Mouse (Mus musculus) hindbrain, embryonic 10.5 days (tissue): ENCODE results near the gene Olfr1512. TPM values are rescaled to one million over a fixed set of nuclear protein-coding genes. Genes with fewer than 3 reads are reported as not detected.
"Not testable (repeated sequence)": the region's sequence is repeated elsewhere in the genome, so short reads cannot be mapped to it uniquely, and the experiment has no call there.

Source experiments
- DNase-seq: peaks from one replicate; pipeline ENCODE4 v3.0.0-alpha.2; 2017; ENCODE audit warnings: low spot score
- H3K27ac ChIP-seq: fragments of 300-500 bp; sonication (generic); 2 replicates; pipeline ENCODE4 v1.5.1; 2016; ENCODE audit warnings: mild to moderate bottlenecking, moderate library complexity
- H3K27me3 ChIP-seq: fragments of 300-500 bp; sonication (generic); 2 replicates; pipeline ENCODE4 v1.6.1; 2016; ENCODE audit warnings: mild to moderate bottlenecking; ENCODE audit not compliant: poor library complexity, insufficient read depth, severe bottlenecking
- H3K36me3 ChIP-seq: fragments of 300-500 bp; sonication (generic); 2 replicates; pipeline ENCODE4 v1.6.1; 2016; ENCODE audit warnings: mild to moderate bottlenecking, moderate library complexity
- H3K4me1 ChIP-seq: fragments of 300-500 bp; sonication (generic); replicated peaks from 2 replicates; pipeline ENCODE4 v1.6.1; 2016; ENCODE audit warnings: mild to moderate bottlenecking
- H3K4me3 ChIP-seq: fragments of 300-500 bp; sonication (generic); 2 replicates; pipeline ENCODE4 v1.5.1; 2016; ENCODE audit warnings: mild to moderate bottlenecking, moderate library complexity
- H3K9me3 ChIP-seq: fragments of 300-500 bp; sonication (generic); 2 replicates; pipeline ENCODE4 v1.6.1; 2016; ENCODE audit warnings: mild to moderate bottlenecking, moderate library complexity
- WGBS: fragments of 180-500 bp; shearing (Covaris S2); methylation state at CpG from one replicate; pipeline ENCODE4 v1.1.7; 2016; 5-methylcytosine and 5-hydroxymethylcytosine counted together
- polyA plus RNA-seq: library from polyadenylated mRNA; unstranded; fragments of >200 nt; fragmentation: Nextera tagmentation; extraction: Ambion mirVana; gene quantifications from 2 replicates; pipeline ENCODE4 v1.2.1, GENCODE M21; 2016

Olfr1512 gene
- polyA plus RNA-seq: 0.07 TPM in 1 of 2 replicates, not detected in the other

GRCm38 (mm10) chr14:52379068-52379467 lies at the start of gene Olfr1512:
Olfr1512 (minus strand) TSS chr14:52379168.
- Histone ChIP-seq H3K4me1 (no peaks in the 10 kb centered on the region), H3K27me3 (no peaks in the 10 kb centered on the region), H3K4me3 (no peak within 1 kb of the TSS), H3K9me3 (no peaks in the 10 kb centered on the region), H3K27ac (no peak within 1 kb of the TSS), H3K36me3 (no peaks in the 10 kb centered on the region)
- DNase-seq: no peak
- WGBS: 79% methylated on average over 2 of the region's 2 CpGs

- no peaks in the 10 kb centered on the region for H3K9me3 ChIP-seq
- peaks cover 9% of the 10 kb centered on the region for H3K4me1 ChIP-seq
- H3K27ac ChIP-seq: no peak overlapping the region
- H3K27me3 ChIP-seq: no peaks in the 10 kb centered on the region
- DNase-seq: no peak
- H3K4me3 ChIP-seq: no peak overlapping the region
- 96% methylated on average over 1 of the region's 1 CpGs for whole genome bisulfite sequencing
- no peaks in the 10 kb centered on the region for H3K36me3 ChIP-seq
Observed at GRCm38 (mm10) chr14:52427686-52428085, 48.7 kb upstream of the Olfr1512 start.

- H3K4me1 ChIP-seq: no peaks in the 10 kb centered on the region
- no peak for DNase-seq
- no peak within 1 kb of the TSS for H3K27ac ChIP-seq
- 86% methylated on average over 3 of the region's 3 CpGs for WGBS
- H3K36me3 ChIP-seq: no peaks in the 10 kb centered on the region
- H3K27me3 ChIP-seq: no peaks in the 10 kb centered on the region
- H3K9me3 ChIP-seq: no peaks in the 10 kb centered on the region
- H3K4me3 ChIP-seq: no peak within 1 kb of the TSS
Observed at GRCm38 (mm10) chr14:52414273-52414672, 35.3 kb upstream of the Olfr1512 start, which contains the start of gene Olfr1510. Olfr1510 (minus strand) TSS chr14:52414373.

GRCm38 (mm10) chr14:52410142-52410919 lies 31.4 kb upstream of the Olfr1512 start:
- H3K36me3 ChIP-seq, DNase-seq, H3K9me3 ChIP-seq, H3K4me1 ChIP-seq, H3K27ac ChIP-seq, H3K4me3 ChIP-seq, H3K27me3 ChIP-seq: not testable (repeated sequence)
- WGBS: 90% methylated on average over 7 of the region's 10 CpGs

GRCm38 (mm10) chr14:52397279-52397678 lies 18.3 kb upstream of the Olfr1512 start, which contains the start of gene Olfr1511:
Olfr1511 (minus strand) TSS chr14:52397379.
- H3K4me3 ChIP-seq: no peak within 1 kb of the TSS
- H3K36me3 ChIP-seq: no peaks in the 10 kb centered on the region
- no peak for DNase-seq
- no peak within 1 kb of the TSS for H3K27ac ChIP-seq
- no peaks in the 10 kb centered on the region for H3K9me3 ChIP-seq
- H3K4me1 ChIP-seq: no peaks in the 10 kb centered on the region
- WGBS: 80% methylated on average over 4 of the region's 4 CpGs
- no peaks in the 10 kb centered on the region for H3K27me3 ChIP-seq

GRCm38 (mm10) chr14:52390084-52390848 lies 11.3 kb upstream of the Olfr1512 start:
- 86% methylated on average over 9 of the region's 9 CpGs for WGBS
- not testable (repeated sequence) for H3K27ac ChIP-seq, H3K9me3 ChIP-seq, H3K36me3 ChIP-seq, DNase-seq, H3K27me3 ChIP-seq, H3K4me1 ChIP-seq, H3K4me3 ChIP-seq

- no peaks in the 10 kb centered on the region for H3K9me3 ChIP-seq
- no peaks in the 10 kb centered on the region for H3K36me3 ChIP-seq
- 91% methylated on average over 3 of the region's 3 CpGs for WGBS
- no peak overlapping the region for H3K27ac ChIP-seq
- H3K4me1 ChIP-seq: no peaks in the 10 kb centered on the region
- DNase-seq: no peak
- H3K27me3 ChIP-seq: no peaks in the 10 kb centered on the region
- no peak overlapping the region for H3K4me3 ChIP-seq
Observed at GRCm38 (mm10) chr14:52368741-52369140, 10.2 kb downstream of the Olfr1512 start.

GRCm38 (mm10) chr14:52356308-52356707 lies 22.7 kb downstream of the Olfr1512 start, which contains the start of gene Olfr1513:
Olfr1513 (minus strand) TSS chr14:52356408.
- Histone ChIP-seq H3K9me3 (no peaks in the 10 kb centered on the region), H3K27ac (no peak within 1 kb of the TSS), H3K27me3 (no peaks in the 10 kb centered on the region), H3K4me1 (no peaks in the 10 kb centered on the region), H3K4me3 (no peak within 1 kb of the TSS), H3K36me3 (no peaks in the 10 kb centered on the region)
- no peak for DNase-seq
- 87% methylated on average over 4 of the region's 4 CpGs for WGBS

- Histone ChIP-seq H3K4me1 (peaks cover 7% of the 10 kb centered on the region; the same call in 1 of the 2 replicates), H3K27ac (no peak overlapping the region), H3K9me3 (peaks cover 4% of the 10 kb centered on the region; the same call in 1 of the 2 replicates), H3K4me3 (no peak overlapping the region), H3K36me3 (no peaks in the 10 kb centered on the region), H3K27me3 (no peaks in the 10 kb centered on the region)
- no peak for DNase-seq
- WGBS: 75% methylated on average over 6 of the region's 6 CpGs
Observed at GRCm38 (mm10) chr14:52339512-52339852, 39.5 kb downstream of the Olfr1512 start.

GRCm38 (mm10) chr14:52338751-52339511 lies 40.0 kb downstream of the Olfr1512 start:
- peak overlapping the region; percentile 9; the same call in 1 of the 2 replicates for H3K4me3 ChIP-seq
- H3K9me3 ChIP-seq: no peaks in the 10 kb centered on the region
- WGBS: 37% methylated on average over 21 of the region's 21 CpGs
- H3K36me3 ChIP-seq: no peaks in the 10 kb centered on the region
- H3K4me1 ChIP-seq: peaks cover 7% of the 10 kb centered on the region; the same call in 1 of the 2 replicates
- DNase-seq: peak; percentile 49
- H3K27me3 ChIP-seq: no peaks in the 10 kb centered on the region
- H3K27ac ChIP-seq: no peak overlapping the region

GRCm38 (mm10) chr14:52332171-52332570 lies 46.8 kb downstream of the Olfr1512 start:
- DNase-seq: no peak
- Histone ChIP-seq H3K27me3 (no peaks in the 10 kb centered on the region), H3K4me1 (peaks cover 49% of the 10 kb centered on the region), H3K9me3 (no peaks in the 10 kb centered on the region), H3K4me3 (no peak overlapping the region), H3K36me3 (no peaks in the 10 kb centered on the region), H3K27ac (peak overlapping the region; percentile 81)
- 29% methylated on average over 1 of the region's 3 CpGs for WGBS

GRCm38 (mm10) chr14:52331069-52331750 lies 47.8 kb downstream of the Olfr1512 start:
- 14% methylated on average over 4 of the region's 4 CpGs for WGBS
- 0 out of 2 replicates have a peak overlapping the region, but pooled peaks have one; percentile 4 for H3K4me3 ChIP-seq
- peak overlapping the region; percentile 81 for H3K27ac ChIP-seq
- H3K9me3 ChIP-seq: no peaks in the 10 kb centered on the region
- H3K27me3 ChIP-seq: no peaks in the 10 kb centered on the region
- no peak for DNase-seq
- no peaks in the 10 kb centered on the region for H3K36me3 ChIP-seq
- H3K4me1 ChIP-seq: peaks cover 59% of the 10 kb centered on the region
